Mouse (Mus musculus) heart, adult 2 months (tissue): ENCODE data around the gene Hnrnpm. TPM values are rescaled to one million over a fixed set of nuclear protein-coding genes. Genes with fewer than 3 reads are reported as not detected.

Experiments
- DNase-seq, 2 experiments: peaks; one replicate each; pipeline ENCODE4 v3.0.0; 2021
- H3K27ac ChIP-seq: fragments of 200-600 bp; 2 replicates; pipeline ENCODE4 v1.8.1; 2022
- H3K27me3 ChIP-seq: fragments of 200-500 bp; 2 replicates; pipeline ENCODE4 v1.6.1; 2012; ENCODE audit warnings: mild to moderate bottlenecking, low read length, inconsistent platforms, mixed read lengths; ENCODE audit not compliant: control insufficient read depth, insufficient read depth
- H3K36me3 ChIP-seq: fragments of 200-500 bp; 2 replicates; pipeline ENCODE4 v1.6.1; 2012; ENCODE audit warnings: low read length, inconsistent platforms; ENCODE audit not compliant: control insufficient read depth, insufficient read depth
- H3K4me1 ChIP-seq: fragments of 200-500 bp; 2 replicates; pipeline ENCODE4 v1.6.1; 2011; ENCODE audit warnings: low read length; ENCODE audit not compliant: control insufficient read depth, insufficient read depth
- H3K4me3 ChIP-seq: fragments of 200-600 bp; 2 replicates; pipeline ENCODE4 v1.8.1; 2022
- H3K79me2 ChIP-seq: fragments of 200-500 bp; replicated peaks from 2 replicates; pipeline ENCODE4 v1.6.1; 2012; ENCODE audit warnings: mild to moderate bottlenecking, inconsistent platforms, low read length, moderate library complexity, mixed read lengths; ENCODE audit not compliant: control insufficient read depth, insufficient read depth
- H3K9ac ChIP-seq: fragments of 200-500 bp; 2 replicates; pipeline ENCODE4 v1.6.1; 2012; ENCODE audit warnings: low read depth, mild to moderate bottlenecking, control low read depth, inconsistent platforms, low read length, mixed read lengths
- CTCF ChIP-seq: fragments of 200-600 bp; IDR thresholded peaks from 2 replicates; pipeline ENCODE4 v1.8.1; 2022; ENCODE audit warnings: antibody characterized with exemption, mild to moderate bottlenecking, moderate library complexity
- EP300 ChIP-seq: fragments of 200-500 bp; IDR thresholded peaks from 2 replicates; pipeline ENCODE4 v1.6.1; 2011; ENCODE audit warnings: low read depth, low read length, control low read depth; ENCODE audit not compliant: insufficient read depth
- POLR2A ChIP-seq: fragments of 200-500 bp; IDR thresholded peaks from 2 replicates; pipeline ENCODE4 v1.6.1; 2011; ENCODE audit warnings: mild to moderate bottlenecking, low read depth, low read length, control low read depth; ENCODE audit not compliant: insufficient read depth
- WGBS: fragments of 180-500 bp; shearing (Covaris S2); methylation state at CpG from one replicate; pipeline ENCODE4 v1.1.7; 2018; 5-methylcytosine and 5-hydroxymethylcytosine counted together
- intact Hi-C: fragments of 180-260 bp; cut with DNase I; formaldehyde crosslinking; loops from one replicate; pipeline ENCODE4 v1.15.1; 2025
- polyA plus RNA-seq: library from polyadenylated mRNA; depleted of rRNA; stranded (reverse); fragments of >200 nt; gene quantifications from 2 replicates; pipeline ENCODE4 v1.2.3, GENCODE M21; 2012
- total RNA-seq, 2 experiments: library from RNA; stranded (reverse); gene quantifications; 2 replicates each; pipeline ENCODE4 v1.2.3; 2021

Gene Hnrnpm
- total and polyA plus RNA-seq, 3 experiments = 36.2 to 89.9 (median 87.9) TPM

DNA sequence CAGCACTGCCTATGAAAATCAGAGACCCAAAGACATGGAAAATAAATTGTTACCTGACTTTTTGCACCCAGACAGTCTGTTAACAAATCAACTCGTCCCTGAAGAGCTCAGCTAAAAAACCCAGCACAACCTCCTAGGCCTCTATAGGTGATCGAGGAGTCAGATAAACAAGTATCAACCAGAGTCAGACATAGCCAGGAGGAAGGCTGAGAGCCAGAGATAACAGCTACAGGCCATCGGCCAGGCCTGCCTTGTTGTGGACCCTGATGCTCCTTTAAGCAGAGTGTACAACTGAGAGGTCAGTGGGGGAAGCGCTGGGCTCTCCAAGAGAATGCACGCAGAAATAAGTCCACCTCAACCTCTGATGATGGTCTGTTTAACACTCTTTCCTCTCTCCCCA is 26.6 kb upstream of the Hnrnpm start:
- intact Hi-C loops = no loop called here
- H3K4me3 ChIP-seq = no peak overlapping the region
- H3K79me2 ChIP-seq = peaks cover 5% of the 10 kb centered on the region
- no peak for TF ChIP-seq CTCF
- no peak for TF ChIP-seq POLR2A
- no peak for TF ChIP-seq EP300
- H3K4me1 ChIP-seq = no peaks in the 10 kb centered on the region; the same call in 1 of the 2 replicates
- no peak for DNase-seq
- no peaks in the 10 kb centered on the region; the same call in 1 of the 2 replicates for H3K36me3 ChIP-seq
- H3K27me3 ChIP-seq = no peaks in the 10 kb centered on the region
- no peak overlapping the region for H3K9ac ChIP-seq
- WGBS = 29% methylated on average over 5 of the region's 5 CpGs
- H3K27ac ChIP-seq = no peak overlapping the region

DNA sequence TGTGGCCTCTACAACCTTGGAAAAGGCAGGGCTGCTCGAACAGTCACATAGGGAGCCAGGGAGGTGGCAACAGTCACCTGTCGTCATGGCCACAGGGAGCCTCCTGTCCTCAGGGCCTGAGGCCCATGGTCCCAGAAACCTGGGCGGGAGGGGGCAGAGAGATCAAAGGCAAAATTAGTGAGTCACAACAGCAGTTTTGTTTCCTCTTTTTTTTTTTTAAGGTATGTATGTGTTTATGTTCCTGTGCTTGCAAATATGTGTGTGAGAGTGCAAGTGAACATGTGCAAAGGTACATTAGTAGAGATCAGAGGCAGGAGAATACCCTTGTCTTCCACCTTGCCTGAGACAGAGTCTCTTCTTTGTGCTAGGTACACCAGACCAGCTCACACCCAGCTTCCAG is 23.2 kb upstream of the Hnrnpm start:
- Histone ChIP-seq H3K79me2 (peaks cover 5% of the 10 kb centered on the region), H3K27ac (no peak overlapping the region), H3K27me3 (no peaks in the 10 kb centered on the region), H3K9ac (no peak overlapping the region), H3K36me3 (peaks cover 4% of the 10 kb centered on the region), H3K4me3 (no peak overlapping the region), H3K4me1 (no peaks in the 10 kb centered on the region; the same call in 1 of the 2 replicates)
- intact Hi-C loops = no loop called here
- 90% methylated on average over 3 of the region's 3 CpGs for WGBS
- DNase-seq = no peak
- no peak for TF ChIP-seq EP300
- no peak for TF ChIP-seq CTCF
- no peak for TF ChIP-seq POLR2A

DNA sequence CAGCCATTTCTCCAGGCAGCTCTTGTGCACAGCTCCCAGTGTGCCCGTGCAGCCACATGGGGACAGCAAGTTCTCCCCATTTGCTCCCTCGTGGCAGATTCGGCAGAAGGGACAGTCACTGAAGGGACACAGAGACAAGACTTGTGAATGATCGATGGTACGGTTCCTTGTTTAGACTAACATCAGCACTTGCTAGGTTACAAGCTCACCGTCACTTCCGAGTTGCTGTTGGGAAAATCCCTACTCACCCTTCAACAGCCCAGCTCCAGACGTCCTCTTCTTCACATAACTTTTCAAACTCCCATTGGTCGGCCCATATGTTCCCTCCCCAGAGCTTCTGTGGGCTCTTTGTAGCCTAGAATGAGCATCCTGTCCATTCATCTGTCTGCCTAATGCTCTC is 16.4 kb upstream of the Hnrnpm start:
- H3K4me1 ChIP-seq = no peaks in the 10 kb centered on the region
- no peak overlapping the region for H3K4me3 ChIP-seq
- no peak overlapping the region for H3K9ac ChIP-seq
- H3K79me2 ChIP-seq = no peaks in the 10 kb centered on the region
- no peaks in the 10 kb centered on the region for H3K27me3 ChIP-seq
- no peak for TF ChIP-seq POLR2A
- WGBS = 90% methylated on average over 9 of the region's 9 CpGs
- H3K36me3 ChIP-seq = peaks cover 4% of the 10 kb centered on the region
- no peak overlapping the region for H3K27ac ChIP-seq
- no peak for DNase-seq
- intact Hi-C loops = no loop called here

DNA sequence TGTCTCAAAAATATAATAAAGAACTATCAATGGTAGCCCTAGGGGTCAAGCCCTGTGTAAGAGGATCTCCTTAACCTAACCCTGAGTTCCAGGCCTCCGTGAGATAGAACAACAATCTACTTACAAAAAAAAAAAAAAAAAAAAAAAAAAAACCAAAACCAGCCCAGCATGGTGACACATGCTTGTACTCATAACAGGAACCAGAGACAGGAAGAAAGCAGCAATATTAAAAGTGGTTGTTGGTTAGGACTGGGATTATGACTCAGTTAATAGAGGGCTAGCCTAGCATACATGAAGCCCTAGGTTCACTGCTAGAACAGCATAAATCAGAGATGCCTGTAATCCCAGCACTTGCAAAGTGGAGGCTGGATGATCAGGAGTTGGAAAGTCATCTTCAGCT is 15.5 kb upstream of the Hnrnpm start:
- TF ChIP-seq CTCF (no peak), POLR2A (no peak), EP300 (no peak)
- intact Hi-C loops = no loop called here
- WGBS = 73% methylated on average over 1 of the region's 1 CpGs
- Histone ChIP-seq H3K4me1 (no peaks in the 10 kb centered on the region), H3K4me3 (no peak overlapping the region), H3K9ac (no peak overlapping the region), H3K36me3 (peaks cover 4% of the 10 kb centered on the region), H3K27me3 (no peaks in the 10 kb centered on the region), H3K27ac (no peak overlapping the region), H3K79me2 (no peaks in the 10 kb centered on the region)
- no peak for DNase-seq

DNA sequence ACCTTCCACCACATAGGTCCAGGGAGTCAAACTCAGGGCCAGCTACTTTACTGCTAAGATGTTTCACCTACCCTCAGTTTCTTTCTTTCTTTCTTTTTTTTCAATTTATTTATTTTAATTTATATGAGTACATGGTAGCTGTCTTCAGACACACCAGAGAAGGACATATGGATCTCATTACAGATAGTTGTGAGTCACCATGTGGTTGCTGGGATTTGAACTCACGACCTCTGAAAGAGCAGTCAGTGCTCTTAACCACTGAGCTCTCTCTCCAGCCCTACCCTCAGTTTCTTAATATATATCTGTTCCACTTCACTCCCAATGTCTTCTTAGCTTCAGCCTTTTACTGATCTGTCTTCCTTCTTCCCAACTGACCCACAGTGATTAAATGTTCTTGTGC is 8.8 kb upstream of the Hnrnpm start:
- H3K36me3 ChIP-seq = no peaks in the 10 kb centered on the region
- H3K79me2 ChIP-seq = no peaks in the 10 kb centered on the region; the same call in 1 of the 2 replicates
- H3K4me1 ChIP-seq = no peaks in the 10 kb centered on the region
- no peak overlapping the region for H3K9ac ChIP-seq
- DNase-seq = no peak
- no peak overlapping the region for H3K27ac ChIP-seq
- TF ChIP-seq POLR2A (no peak), CTCF (no peak), EP300 (no peak)
- H3K4me3 ChIP-seq = no peak overlapping the region
- whole genome bisulfite sequencing = 97% methylated on average over 1 of the region's 1 CpGs
- intact Hi-C loops = no loop called here
- no peaks in the 10 kb centered on the region for H3K27me3 ChIP-seq

DNA sequence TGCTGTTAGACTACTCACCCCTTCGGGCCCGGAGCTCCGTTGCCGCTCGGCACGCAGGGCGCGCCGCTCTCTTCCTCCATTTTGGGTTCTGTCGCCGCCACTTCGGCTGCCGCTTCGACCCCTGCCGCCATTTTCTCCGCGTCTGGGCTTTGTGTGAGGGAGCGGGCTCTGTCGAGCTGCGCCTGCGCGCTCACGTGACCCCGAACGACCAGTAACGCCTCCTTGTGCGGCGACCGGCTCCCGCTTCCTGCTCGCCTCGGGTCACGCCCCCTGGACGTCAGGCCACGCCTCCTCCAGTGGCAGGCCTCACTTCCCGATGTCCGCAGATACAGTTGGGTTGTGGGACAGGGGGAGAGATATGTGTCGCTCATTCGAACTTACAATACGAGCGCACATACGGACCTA is 1.4 kb downstream of the Hnrnpm start:
- TF ChIP-seq POLR2A = peak; percentile 96
- 0 out of 2 replicates have a peak, but pooled peaks have one; percentile 14 for TF ChIP-seq EP300
- TF ChIP-seq CTCF = no peak
- intact Hi-C loops = no loop called here
- Histone ChIP-seq H3K9ac (peak overlapping the region; percentile 83), H3K27ac (peak overlapping the region; percentile 93), H3K4me1 (peaks cover 11% of the 10 kb centered on the region), H3K4me3 (peak overlapping the region; percentile 70), H3K27me3 (no peaks in the 10 kb centered on the region), H3K36me3 (peaks cover 35% of the 10 kb centered on the region), H3K79me2 (peaks cover 1% of the 10 kb centered on the region; the same call in 1 of the 2 replicates)
- peak; percentile 98 to 99 for DNase-seq
- under 1% methylated on average over 42 of the region's 42 CpGs for WGBS
